Mouse (Mus musculus): ENCODE results near the gene Cnn3.

DNA sequence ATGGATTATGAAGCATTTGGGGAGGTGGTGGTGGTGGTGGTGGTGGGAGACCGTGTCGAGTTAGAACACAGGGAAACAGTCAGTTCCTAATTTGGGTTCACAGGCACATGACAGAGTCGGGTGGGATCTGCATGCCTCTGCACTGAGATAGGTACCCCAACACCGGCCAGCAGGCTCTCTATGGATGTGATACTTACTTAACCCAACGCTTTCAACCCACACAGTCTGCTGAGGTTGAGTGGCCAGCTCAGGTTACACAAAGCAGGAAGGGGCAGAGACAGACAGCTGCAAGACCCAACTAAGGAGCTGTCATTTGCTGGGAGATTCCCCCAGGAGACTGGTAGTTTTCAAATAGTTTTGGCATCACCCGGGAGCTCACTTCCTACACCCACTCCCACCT lies 55.3 kb downstream of the Cnn3 start:
- TF ChIP-seq POLR2A (IDR thresholded peaks at IDR 0.05; ENCODE audit: borderline replicate concordance, control insufficient read depth, low read depth, low read length) (no peak), CTCF (IDR thresholded peaks at IDR 0.05; ENCODE audit: control insufficient read depth, insufficient read depth, low read length) (no peak)
